Mouse (Mus musculus) cerebellum, postnatal 14 days (tissue): ENCODE data around the gene Gfod2.

ENCODE experiments used
- DNase-seq, 2 experiments: peaks; one replicate each; pipeline ENCODE4 v3.0.0; 2021; ENCODE audit warnings: mixed read lengths in 2 of 2

The Gfod2 gene

DNA sequence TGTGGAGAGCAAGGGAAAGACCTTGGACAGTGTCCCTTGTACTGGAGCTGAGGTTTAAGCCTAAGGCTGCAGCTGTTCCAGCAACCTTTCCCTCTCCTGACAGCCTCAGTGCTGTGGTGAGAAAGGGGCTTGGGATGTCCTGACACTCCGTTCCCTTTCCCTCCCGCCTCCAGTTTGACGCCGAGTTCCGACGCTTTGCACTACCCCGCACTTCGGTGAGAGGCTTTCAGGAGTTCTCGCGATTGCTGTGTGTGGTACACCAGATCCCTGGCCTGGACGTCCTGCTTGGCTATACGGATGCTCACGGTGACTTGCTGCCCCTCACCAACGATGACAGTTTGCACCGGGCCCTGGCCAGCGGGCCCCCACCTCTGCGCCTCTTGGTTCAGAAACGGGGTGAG, 56.5 kb downstream of the Gfod2 start:
- peak; percentile 51 to 57 for DNase-seq

DNA sequence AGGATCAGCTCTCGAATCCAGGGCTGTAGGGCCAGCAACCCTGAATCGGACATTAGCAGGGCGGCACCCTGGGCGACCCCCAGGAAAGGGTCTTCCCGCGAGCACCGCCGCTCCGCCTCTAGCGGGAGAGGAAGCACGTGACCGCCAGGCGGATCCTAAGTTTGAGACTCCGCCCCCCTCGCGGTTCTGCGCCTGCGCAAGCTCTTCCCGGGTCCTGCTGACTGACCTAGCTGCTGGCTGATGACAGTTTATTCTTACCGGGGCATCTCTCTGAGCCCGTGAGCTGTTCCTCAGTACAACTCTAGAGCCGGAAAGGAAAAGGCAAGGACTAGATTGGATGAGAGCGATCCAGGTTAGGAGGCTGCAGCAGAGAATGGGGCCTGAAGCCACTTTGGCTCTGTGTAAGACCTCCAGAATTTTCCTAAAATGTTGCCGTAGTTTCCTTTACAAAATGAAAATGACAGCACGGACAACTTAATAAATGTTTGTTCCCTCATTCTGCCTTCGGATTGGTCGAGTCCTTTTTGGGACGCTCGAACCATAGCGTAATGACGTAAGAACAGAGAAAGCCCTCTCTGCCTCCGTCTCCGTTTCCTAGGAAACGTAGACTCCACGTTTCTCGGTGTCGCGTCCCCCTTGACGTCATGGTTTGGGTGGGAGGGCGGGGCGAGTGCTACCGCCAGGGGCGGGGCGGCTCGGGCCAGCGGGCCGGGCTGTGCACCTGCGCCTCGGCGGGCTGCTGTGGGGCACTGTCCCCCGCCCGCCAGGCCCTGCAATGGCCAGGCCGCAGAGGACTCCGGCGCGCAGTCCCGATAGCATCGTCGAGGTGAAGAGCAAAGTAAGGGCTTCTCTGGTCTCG, 57.3 kb downstream of the Gfod2 start, which contains the start of the genes Acd and Pard6a:
Acd (minus strand) TSS at position 137 of the 859 bp plus-strand sequence.
Pard6a (plus strand) TSS at position 183 of the 859 bp plus-strand sequence.
- peak; percentile 98 for DNase-seq

DNA sequence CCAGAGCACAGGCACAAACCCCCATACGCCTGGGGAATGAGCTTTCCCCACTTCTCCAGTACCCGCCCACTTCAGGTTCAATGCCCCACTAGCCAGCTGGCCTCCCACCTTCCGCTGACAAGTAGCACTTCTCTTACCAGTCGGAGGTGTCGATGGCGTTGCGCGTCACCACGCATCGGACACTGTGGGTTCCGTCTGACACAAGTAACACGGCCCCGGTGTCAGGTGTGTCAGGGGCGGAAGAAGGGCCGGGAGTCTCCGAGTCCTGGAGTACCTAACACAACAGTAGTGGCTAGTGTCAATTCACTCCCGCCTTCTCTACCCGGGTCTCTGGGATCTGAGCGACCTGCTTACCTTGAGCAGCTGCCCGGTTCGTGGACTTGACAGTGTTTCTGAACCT, 57.9 kb downstream of the Gfod2 start:
- peak in 1 of 2 experiments; percentile 77 for DNase-seq

DNA sequence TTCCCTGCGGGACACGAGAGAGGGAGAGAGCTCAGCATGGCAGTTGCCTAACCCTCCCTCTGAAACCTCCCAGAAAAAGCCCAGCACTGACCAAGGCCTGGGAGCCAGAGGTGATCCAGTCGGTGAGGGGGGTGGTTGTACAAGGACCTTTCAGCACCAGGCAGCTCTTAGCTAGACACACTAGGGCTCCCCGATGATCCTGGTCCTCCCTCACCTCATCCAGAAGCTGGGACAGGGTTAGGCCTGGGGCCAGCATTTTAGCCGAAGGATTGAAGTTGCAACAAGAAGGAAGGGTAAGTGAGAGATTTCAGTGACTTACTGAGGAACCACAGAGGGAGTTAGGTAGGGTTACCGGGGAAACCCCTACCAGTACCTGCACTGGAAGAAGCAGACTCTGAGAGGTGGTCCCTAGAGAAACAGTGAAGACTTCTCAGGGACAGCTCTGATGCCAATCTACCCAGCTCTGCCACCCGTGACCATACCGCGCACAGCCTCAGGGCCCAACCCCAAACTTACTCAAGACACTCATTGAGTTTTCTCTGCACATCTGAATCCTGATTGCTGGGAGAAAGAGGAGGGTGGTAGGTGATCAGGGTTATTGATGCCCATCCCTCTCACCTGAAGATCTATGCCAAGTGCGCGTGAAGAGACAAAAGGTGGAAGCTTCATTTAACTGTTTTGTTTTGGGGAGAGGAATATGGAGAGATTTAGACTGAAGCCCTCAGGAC, 58.8 kb downstream of the Gfod2 start:
- no peak for DNase-seq

DNA sequence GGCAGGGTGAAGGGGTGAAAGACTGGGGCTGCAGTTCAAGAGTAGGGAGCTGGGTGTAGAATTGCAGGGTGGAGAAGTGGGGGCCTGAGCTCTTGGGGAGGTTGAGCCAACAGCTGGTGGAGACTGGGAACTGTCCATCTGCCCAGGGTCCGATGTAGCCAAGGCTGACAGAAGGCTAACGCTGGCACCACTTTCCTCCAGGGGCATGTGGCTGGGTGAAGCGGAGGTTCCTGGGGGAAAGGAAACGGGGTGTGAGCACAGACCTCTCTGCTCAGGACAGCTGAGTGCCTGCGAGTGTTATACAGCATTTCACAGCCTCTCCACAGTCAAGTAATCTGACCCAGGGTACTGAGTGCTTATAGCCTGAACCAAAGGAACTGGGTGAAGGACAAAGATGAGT, 59.7 kb downstream of the Gfod2 start:
- peak in 1 of 2 experiments; percentile 55 for DNase-seq

DNA sequence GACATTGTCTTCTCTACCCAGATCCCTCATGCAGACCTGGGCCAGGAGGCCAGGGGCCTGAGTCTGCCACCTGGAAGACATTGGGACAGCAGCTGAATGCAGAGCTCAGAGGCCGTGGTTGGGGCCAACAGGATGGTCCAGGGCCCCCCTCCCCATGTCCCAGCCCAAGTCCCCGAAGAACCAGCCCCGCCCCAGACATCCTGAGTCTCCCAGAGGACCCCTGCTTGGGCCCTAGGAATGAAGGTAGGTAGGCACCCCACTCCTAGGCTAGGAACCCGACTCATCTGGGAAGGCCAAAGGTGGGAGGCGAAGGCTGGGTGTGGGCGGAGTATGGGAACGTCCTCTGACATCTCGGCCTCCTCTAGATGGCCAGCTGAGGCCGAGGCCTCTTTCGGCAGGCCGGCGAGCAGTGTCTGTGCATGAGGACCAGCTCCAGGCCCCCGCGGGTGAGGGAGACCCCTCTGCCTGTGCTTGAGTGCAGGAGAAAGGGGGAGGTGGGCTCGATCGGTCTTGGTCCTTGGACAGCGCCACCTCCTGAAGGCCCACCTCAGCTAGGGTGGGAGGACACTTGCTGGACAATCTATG, 61.2 kb downstream of the Gfod2 start:
- DNase-seq, result peak in 1 of 2 experiments; percentile 27

DNA sequence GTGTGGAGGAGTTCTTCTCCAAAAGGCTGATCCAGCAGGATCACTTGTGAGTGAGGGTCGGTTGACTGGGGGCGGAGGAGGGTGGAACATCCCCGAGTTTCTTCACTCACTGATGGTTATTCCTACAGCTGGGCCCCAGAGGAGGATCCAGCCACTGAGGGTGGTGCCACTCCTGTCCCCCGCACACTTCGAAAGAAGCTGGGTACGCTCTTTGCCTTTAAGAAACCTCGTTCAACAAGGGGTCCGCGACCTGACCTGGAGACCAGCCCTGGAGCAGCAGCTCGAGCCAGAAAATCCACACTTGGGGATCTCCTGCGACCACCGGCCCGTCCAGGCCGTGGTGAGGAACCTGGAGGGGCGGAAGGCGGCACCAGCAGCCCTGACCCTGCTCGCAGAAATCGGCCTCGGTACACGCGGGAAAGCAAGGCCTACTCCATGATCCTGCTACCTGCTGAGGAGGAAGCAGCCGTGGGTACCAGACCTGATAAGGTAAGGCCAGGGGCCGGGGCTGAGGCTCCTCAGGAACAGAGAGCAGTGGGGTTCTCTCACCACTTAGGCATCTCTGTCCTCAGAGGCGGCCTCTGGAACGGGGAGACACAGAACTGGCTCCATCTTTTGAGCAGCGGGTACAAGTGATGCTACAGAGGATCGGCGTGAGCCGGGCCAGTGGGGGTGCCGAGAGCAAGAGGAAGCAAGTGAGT, 63.2 kb downstream of the Gfod2 start:
- DNase-seq, result peak in 1 of 2 experiments; percentile 37

DNA sequence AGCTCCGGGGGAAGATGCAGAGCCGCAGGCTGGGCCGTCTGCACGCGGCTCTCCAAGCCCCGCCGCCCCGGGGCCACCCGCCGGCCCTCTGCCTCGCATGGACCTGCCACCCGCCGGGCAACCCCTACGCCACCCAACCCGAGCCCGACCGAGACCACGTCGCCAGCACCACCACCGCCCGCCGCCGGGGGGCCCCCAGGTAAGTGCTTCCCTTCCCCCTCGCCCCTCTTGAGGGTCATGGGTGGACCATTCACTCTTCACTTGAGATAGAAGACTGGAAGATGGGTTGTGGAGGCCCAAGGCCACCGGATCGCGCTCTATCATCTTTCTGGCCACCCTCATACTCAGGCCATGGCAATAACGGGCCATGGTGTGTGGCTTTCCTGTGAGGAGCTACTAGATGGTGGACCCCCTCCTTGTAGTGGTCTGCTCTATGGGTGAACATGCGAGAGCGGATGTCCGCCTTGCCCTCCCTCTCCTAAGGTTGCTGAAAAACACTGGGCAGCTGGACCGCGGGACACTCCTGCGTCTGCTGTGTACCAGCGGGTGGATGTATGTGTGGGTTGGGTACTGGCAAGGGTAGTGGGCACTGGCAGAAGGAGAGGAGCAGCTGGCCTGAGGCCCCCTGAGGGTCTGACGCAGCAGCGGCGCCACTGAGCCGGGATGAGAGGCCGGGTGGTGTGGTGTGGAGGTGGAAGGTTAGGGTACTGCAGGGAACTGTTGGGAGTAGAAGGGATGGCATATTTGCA, 64.2 kb downstream of the Gfod2 start:
- DNase-seq, result peak; percentile 83 to 88

GRCm38 (mm10) chr8:105693648-105694047, 64.8 kb downstream of the Gfod2 start:
- DNase-seq, result peak; percentile 94

DNA sequence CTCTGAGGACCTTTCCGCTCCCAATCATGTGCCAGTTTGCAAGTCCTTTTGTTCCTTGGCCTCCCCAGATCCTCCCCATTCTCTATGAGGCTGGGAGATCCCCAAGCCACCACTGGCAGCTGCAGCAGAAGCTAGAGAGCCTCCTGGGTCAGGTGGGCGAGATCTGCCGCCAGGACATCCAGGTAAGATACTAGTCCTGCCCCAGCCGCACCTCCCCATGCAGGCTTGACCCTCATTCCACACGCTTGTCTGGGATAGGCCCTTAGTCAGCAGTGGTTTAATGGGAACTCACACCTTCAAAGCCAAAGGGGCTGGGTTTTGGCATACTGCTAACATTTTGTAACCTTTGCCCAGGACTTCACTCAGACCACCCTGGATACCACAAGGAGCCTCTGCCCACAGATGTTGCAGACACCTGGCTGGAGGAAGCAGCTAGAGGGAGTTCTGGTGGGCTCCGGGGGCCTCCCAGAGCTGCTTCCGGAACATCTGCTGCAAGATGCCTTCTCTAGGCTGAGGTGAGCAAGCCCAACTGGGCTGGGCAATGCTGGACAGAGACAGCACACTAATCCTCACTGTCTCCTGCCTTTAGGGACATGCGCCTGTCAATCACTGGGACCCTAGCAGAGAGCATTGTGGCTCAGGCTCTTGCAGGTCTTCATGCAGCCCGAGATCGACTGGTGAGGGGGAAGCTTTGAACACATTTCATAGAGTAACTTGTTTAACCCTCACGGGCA, 65.8 kb downstream of the Gfod2 start:
- DNase-seq, result no peak

DNA sequence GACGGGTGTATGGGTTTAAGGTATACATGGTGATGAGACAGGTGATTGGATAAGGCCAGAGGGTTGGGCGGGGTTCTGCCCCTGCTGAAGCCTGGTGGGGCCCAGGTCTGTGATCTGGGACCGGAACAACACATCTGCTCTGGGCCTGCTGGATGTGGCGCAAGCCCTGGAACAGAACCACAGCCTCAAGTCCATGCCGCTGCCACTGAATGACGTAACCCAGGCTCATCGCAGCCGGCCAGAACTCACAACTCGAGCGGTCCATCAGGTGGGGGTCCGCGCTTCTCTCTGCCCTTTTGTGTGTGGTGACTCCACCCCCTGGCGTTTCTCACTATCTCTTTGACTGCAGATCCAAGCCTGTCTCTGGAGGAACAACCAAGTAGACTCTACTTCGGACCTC, 67.5 kb downstream of the Gfod2 start:
- DNase-seq, result no peak

GRCm38 (mm10) chr8:105689983-105690360, 68.5 kb downstream of the Gfod2 start:
- no peak for DNase-seq

- DNase-seq, result no peak
Measured at GRCm38 (mm10) chr8:105689256-105689982, 69.0 kb downstream of the Gfod2 start.

GRCm38 (mm10) chr8:105688242-105688752, 70.2 kb downstream of the Gfod2 start:
- DNase-seq, result no peak

- DNase-seq, result no peak
Measured at GRCm38 (mm10) chr8:105687512-105687911, 71.0 kb downstream of the Gfod2 start.

GRCm38 (mm10) chr8:105686551-105686950, 71.9 kb downstream of the Gfod2 start:
- DNase-seq, result no peak

- peak in 1 of 2 experiments; percentile 79 for DNase-seq
Measured at GRCm38 (mm10) chr8:105685796-105686308, 72.6 kb downstream of the Gfod2 start, which contains the start of gene Carmil2. TSS of gene Carmil2 (plus strand) at chr8:105686274.

- no peak for DNase-seq
Measured at GRCm38 (mm10) chr8:105685325-105685724, 73.1 kb downstream of the Gfod2 start.

DNA sequence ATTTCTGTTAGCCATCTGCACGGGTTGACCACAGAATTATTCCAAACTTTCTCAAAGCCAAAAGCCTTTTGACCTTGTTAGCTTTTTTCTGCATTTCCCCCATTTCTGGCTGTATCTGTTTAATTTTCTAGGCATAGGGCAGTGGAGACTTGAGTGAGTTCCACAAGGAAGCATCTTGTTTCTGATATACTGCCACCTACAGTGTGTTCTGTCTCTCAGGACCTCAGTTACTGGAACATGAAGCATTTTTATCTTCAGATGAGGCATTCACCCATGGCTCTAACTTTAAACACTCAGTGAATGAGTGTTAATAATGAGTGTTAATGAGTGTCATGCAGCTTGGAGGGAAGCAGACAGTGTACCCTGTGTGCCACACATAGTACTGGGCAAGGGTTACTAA, 80.6 kb downstream of the Gfod2 start:
- DNase-seq, result no peak
